Mouse (Mus musculus): ENCODE measurements around the gene Ganc.

Ganc gene

DNA sequence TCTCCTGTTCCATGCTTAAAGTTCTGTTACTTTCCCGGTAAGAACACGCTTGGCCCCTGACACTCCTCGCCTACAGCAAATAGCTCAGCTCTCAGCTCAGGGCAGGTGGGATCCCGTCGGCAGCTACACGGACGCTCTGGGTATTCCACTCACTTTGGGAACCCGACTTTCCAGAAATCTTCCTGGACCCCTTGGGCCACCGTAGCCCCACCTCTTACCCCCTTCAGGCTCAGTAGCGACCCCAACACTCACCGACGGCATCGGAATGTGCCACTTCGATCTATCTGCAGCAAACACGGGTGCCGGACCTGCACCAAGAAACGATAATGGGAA is at the start of gene Ganc:
TSS of gene Ganc (plus strand) at position 244 of the 333 bp plus-strand sequence.
- DNase-seq (ENCODE audit: low read depth, low spot score): no peak

DNA sequence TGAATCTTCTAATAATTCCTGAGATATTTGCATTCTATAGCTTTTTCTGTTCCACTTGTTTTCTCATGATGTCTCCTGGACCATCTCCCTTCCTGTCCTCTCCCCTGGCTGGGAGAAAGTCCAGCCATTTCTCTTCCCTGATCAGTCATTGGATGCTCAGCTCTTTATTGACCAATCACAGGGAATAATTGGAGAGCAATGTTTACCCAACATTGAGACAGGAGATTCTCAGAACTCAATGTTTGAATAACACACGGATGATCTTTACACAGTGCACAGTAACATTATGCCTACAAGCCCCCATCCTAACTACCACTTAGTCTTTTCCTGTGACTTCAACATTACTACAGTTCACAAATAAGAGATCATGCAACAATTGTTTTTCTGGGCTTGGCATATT is 43.3 kb upstream of the Ganc start:
- no peak for DNase-seq (ENCODE audit: low read depth, low spot score)

DNA sequence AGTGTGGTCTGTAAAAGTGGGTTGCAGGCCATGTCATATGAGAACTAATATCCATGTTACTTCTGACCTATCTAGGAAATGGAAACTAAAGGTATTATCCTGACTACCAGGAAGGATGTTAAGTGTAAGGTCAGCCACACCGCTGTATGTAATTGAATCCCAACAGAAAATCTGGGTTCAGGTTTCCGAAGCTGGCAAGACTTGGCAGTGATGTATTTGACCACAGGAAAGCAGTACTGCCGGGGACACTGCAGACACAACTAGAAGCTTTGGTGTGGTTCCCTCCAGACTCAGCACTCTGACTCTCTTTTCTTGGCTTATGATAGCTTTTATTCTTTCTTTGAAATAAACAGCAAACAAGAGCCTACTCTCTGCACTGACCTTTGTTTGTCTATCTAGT is 37.2 kb upstream of the Ganc start:
- DNase-seq (ENCODE audit: low read depth, low spot score): no peak

DNA sequence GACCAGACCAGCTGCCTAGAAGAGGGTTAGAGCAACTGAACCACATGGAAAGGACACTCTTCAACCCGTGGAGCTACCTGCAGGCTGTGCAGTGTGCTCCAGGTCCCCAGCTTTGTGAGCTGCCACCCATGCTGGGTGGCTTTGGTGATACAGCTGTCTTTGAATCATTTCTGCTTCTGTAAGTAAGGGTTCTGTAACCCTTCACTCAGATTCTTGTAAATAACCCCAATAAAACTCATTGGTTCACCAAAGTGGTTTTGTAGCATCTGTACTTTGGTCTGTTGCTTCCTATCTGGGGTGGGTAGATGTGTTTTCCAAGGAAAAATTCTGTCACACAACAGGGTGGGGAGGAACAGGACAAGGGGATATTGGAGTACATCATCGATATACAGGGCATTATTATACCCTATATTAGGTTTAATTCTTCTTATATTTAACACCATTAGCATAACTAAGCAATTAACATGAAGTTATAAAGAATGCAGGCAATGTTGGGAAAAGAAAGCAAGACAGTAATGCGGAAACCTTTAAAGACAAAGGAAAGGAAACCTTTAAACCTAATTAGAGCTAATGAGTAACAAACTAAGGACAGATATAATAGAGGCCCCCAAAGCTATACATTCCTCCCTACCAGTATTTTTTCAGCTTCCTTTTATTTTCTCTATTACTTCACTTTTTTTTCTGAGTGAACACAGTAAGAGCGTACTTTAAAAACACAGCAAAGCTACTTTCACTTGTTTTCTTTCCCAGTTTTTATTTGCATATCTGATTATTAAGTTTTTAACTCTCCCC is 36.1 kb upstream of the Ganc start:
- no peak for DNase-seq (ENCODE audit: low read depth, low spot score)

DNA sequence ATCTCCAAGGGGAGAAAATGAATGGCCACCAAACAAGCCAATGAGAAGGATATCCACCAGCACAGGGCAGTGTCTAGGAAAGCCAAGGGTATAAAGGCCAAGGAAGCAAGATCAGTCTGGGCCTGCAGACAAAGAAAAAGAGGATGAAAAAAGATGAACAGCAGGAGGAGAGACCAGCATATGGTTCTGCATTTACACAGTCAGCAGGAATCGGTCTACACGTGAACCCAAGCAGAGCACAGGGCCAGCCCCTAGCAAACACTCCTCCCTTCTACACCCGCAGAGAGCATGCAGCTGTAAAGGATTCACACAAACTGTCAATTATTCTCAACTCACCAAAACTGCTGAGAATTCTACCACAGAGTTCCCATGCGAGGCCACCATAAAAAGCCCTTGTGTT is 29.8 kb upstream of the Ganc start:
- DNase-seq (ENCODE audit: low read depth, low spot score): no peak

DNA sequence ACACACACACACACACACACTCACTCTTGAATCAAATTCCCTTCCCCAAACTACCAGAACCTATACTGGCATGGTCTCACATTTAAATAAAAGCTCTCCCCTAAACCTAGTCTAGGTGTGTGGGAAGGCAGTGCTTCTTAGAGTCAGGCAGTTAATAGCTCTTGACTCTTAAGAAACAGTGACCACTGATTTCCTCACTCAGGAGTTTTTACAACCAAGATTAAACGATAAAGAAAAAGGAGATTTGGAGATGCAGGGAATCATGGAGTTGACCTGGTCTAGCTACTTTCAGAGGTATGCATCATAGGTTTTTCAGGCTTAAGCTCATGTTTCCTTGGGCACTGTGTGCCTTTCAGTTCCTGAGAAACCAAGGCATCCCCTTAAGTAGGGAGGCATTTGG is 17.4 kb upstream of the Ganc start:
- no peak for DNase-seq (ENCODE audit: low read depth, low spot score)

DNA sequence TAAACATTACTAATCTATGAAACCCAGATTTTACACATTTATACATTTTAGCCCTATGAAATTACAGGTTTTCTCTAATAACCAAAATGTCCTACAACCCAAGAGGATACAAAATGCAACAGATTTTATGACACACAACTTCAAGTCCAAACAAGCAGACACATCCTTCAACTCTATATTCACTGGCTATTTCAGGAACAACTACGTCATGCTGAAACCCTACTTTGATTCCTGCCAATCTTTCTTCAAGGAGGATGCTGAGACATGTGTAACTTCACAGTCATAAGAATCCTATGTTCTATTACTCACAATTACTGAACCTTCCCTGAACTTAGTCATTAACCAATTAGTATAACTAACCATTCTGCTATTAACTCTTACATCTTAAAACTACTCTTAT is 16.4 kb upstream of the Ganc start:
- no peak for DNase-seq (ENCODE audit: low read depth, low spot score)

DNA sequence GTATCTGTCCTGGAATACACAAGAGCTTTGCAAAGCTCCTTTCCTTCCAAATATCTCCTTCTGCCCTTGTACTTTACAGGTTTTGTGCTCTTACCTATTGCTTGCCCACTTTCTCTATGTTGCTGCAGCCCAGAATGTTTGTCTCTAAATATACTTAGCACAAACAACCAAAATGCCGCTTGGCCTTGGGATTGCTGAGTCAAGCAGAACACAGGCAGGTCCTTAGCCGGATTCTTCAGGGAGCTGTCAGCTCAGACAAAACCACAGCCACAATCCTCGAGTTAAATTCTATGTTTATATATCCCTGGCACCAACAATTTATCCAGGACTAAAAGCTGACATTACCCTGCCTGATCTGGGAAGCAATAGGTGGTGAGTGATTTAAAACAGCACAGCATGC is 14.3 kb upstream of the Ganc start:
- DNase-seq (ENCODE audit: low read depth, low spot score): no peak

DNA sequence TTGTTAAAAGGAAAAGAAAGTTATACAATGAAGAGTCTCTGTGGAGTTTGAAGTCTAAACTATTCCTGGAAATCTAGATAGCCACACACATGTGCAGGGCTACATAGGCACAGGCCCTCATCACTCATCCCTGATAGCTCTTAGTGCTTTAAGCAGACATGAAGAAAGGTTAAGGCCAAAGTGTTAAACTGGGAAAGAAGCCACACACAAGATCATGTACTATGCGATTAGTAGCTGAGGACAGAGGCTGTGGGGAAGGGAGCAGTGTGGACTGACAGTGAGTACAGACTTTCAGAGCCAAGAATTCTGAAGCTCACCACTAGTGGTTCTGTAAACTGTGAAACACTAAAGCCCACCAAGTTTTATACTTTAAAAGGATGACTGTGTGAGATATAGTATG is 12.8 kb upstream of the Ganc start:
- no peak for DNase-seq (ENCODE audit: low read depth, low spot score)

DNA sequence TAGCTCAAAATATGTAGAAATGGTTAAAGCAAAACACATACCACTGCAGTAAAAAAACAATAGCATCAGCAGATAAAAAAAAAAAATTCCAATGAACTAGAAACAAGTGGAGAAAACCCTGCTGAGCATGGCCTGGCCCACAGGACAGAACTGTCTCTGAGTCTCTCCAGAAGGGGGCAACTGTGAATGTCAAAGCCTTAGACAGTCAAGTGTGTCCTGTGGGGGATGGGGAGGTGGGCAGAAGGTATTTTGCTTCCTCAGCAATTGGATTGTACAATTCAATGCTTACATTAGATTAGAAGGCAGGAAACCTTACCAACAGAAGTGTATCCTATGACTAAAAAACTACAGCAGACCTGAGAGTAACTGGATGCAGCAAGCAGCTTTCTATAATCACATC is 11.3 kb upstream of the Ganc start:
- DNase-seq (ENCODE audit: low read depth, low spot score): no peak

DNA sequence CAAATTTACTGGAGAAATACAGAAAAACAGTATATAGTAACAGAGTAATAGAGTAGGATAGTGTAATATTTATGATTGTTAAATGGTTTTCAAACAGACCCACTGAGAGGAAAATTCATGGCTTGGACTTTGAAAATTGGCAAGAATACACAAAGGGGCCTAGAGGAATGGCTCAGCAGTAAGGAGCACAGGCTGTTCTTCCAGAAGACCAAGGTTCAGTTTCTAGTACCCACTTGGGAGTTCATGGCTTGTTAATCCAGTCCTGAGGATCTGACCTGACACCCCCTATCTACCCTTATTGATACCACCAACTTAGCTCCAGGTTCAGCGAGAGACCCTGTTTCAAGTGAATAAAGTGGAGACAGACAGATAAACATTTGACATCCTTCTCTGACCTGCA is 5.7 kb upstream of the Ganc start:
- no peak for DNase-seq (ENCODE audit: low read depth, low spot score)

DNA sequence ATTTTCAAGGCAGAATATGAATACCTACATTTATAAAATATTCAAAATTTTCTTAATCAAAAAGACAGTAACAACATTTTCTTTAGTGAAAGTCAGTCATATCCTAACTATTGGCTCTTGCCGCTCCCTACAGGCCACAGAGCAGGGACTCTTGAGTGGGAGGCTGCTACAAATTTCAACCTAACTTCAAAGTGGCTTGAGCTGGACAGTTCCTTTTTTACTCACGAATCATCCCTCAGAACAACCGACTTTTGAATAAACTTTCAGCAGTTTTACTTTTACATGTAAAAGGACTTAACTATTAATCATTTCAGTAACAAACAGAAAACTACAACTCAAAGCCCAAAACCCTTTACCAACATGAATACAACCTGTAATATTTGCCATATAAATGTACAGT is 883 bp upstream of the Ganc start:
- DNase-seq (ENCODE audit: low read depth, low spot score): no peak

DNA sequence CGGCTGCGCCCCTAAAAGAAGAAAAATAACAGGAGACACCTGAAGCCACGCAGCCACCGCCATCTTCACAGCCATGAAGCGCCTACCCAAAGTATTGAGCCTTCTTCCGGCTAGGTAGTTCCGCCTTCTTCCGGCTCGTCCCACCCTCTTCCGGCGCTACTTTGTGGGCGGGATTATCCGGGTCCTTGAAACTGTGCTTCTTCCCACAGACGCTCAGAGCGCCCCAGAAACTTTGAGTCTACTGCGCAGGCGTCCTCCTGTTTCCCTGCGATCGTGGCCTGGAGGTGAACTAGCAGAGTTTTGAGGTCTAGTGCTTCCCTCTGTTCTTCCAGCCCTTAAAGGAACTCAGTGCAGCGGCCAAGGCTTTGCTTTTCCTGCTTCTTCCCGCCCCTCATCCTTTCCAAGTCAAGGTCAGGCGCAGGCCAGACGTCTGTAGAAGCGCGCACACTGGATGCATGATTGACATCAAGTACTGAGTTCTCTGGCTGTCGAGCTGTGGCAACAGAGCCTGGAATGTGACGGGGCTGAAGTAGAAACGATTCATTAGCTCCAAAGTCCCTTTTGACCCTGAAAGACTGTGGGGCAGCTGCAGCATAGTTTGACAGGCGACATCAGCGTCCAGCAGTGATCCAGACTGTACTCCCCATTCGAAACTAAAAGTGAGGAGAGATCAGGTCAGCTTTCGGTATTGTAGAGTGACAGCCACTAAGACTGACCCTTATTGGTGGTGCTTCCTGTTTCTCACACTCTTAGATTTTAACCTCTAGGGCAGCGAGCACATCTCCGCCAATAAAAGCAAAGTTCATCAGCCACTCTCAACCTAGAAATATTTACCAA is 508 bp downstream of the Ganc start, which contains the start of gene Tmem87a:
TSS of gene Tmem87a (minus strand) at position 128 of the 837 bp plus-strand sequence.
- peak; percentile 94 for DNase-seq (ENCODE audit: low read depth, low spot score)

DNA sequence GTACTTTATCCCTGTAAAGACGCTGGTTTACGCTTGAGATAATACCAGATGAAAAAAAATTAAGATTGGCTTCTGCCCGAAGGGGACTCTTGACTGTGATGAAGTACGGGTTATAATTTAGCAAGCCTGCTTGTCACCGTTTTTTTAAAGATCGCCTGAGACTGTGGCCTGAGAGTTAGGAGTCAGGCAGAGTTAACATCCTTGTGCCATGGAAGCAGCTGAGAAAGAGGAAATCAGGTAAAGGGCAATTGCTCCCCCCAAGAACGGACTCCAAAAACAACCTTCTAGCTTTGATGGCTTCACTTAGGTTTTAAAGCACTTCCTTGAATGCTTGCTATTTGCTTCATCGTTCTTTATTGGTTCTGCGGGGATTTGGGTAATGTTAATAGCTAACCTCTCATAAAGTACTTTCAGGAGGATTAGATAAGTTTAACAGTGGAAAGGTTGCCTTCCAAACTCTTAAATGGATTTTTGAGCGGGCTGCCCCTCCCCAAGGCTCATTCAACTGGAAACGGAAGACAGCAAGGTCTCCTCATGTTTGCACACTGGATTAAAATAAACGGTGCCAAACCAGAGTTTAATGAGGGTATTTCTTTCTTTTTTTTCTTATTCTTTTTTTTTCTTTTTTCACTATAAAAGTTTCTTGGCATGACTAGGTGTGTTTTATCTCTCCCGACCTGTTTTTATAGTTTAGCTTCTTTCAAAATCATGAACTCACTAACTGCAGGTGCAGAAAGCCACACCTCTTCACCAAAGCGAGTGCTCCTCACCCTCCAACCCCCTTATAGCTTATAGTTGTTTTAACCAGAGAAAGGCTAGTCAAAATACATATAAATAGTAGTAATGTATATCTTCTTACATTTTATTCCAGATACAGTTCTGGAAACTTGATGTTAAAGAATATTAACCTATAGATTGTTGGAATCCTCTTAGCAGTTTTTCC is 1.4 kb downstream of the Ganc start:
- DNase-seq (ENCODE audit: low read depth, low spot score): no peak

DNA sequence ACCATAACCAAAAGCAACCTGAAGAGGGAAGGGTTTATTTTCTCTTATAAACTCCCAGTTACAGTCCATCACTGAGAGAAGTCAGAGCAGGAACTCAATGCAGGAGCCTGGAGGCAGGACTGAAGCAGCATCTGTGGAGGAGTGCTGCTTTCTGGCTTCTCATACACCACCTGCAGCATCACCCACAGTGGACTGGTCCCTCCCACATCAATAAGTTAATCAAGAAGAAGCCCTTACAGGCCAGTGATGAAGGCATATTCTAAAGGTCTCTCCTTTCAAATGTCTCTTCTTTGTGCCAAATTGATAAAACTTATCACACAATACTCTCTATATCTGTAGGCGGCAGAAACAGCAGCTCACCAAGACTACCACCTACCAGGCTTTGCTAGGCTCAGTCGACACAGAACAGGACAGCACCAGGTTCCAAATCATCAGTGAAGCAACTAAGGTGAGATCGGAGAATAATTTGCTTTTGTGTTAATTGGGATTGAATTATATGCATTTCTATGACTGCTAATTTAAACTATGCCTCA is 7.5 kb downstream of the Ganc start:
- no peak for DNase-seq (ENCODE audit: low read depth, low spot score)

DNA sequence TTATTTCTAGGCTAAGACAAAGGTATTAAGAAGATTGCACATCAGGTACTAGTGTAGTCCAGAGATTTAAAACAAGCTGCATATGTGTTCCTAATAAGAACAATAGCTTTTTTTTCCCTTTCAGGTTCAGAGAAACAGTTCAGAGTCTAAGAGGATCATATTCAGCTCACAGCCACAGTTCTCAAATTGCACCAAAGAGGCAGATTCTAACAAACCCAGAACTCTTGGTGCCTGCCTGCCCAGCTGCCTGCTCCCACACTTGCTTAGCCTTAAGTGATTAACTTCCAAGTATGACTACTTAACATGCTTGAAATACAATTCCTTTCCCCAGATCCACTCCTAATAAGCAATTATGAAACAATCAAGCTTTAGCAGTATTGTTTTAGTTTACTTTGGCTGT is 10.4 kb downstream of the Ganc start:
- no peak for DNase-seq (ENCODE audit: low read depth, low spot score)

DNA sequence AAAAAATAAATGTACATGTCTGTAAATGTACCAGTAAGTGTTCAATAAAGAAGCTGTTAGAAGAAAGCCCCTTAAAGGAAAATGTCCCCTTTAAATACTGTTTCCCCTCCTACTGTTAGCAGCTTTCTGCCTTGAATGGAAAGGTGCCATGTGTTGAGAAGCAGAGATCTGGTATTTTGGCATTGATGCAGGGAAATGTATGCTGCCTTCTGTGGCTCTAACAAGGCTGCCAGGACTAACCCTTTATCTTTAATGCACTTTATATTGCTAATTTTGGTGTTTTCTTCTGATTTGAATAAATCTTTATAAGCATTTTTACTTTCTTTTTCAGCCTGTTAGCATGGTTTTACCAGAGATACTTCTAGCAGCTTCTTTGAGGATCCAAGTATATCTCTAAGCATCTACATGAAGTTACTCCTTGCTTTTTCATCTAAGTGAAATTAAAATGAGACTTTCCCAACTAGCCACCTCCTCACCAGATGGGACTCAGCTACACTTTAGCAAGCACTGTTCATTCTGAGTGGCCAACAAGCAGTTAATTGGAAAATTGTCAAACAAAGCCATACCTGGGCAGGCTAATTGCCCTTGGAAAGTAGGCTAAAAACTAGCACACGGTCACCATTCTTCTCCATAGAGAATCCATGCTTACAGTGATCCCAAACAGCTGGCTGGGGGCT is 11.2 kb downstream of the Ganc start:
- DNase-seq (ENCODE audit: low read depth, low spot score): no peak

DNA sequence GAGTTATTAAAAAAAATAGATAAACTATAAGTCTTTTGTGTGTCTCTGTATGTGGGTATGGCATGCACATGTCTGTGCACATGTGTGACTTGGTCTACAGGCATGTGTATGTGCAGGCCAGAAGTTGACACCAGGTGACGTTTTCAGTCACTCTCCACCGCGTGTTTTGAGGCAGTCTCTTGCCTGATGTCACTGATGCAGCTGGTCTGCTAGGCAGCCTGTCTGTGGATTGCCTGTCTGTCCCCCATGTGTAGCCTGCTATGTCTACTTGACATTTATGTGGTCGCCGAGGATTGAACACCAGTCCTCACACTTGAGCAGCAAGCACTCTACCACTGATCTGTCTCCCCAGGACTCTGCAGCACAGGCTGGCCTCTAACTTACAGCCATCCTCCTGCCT is 20.7 kb downstream of the Ganc start:
- DNase-seq (ENCODE audit: low read depth, low spot score): no peak

DNA sequence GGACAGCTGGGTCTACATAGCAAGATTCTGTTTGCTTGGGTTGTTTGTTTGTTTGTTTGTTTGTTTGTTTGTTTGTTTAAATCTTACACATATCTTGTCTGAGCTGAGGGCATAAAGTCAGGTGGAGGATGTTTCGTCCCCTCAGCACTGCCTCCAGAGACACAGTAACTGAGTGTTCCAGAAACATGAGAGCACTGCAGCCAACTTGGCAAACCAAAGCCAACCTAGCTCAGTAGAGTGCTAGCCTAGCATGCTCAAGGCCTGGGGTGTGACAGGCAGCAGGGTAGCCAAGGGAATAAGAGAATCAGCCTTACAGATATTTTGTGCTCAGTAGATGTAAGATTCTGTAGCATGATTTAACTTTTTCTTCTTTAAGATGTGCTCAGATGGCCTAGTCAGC is 40.8 kb downstream of the Ganc start:
- DNase-seq (ENCODE audit: low read depth, low spot score): no peak

DNA sequence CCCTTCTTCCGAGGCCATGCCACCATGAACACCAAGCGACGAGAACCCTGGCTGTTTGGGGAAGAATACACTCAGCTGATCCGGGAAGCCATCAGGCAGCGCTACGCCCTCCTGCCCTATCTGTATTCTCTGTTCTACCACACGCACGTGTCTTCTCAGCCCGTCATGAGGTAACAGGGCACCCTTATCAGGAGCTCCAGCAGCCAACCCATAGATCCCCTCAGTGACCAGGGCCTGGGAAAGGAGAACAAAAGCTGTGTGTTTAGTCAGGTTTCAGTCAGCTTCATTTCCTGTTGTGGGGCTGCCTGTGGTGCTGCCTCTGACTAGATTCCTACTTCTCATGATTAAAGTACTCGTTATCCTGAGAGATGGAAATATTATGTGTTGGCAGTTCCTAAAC is 42.7 kb downstream of the Ganc start:
- DNase-seq (ENCODE audit: low read depth, low spot score): no peak

DNA sequence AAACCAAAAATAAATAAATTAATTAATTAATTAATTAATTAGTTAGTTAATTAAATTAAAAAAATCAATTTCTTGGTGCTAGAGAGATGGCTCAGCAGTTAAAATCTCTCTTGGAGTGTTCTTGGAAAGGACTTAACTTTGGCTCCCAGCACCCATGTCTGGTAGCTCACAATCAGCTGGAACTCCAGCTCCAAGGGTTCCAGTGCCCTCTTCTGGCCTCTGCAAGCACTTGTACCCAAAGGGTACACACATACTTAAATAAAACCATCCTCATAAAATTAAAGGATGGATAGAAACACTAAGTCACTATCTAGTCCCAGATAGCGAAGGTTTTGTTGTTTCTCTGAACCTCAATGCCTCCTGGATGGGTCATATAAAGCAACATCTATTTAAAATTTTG is 43.6 kb downstream of the Ganc start:
- no peak for DNase-seq (ENCODE audit: low read depth, low spot score)

Data from retina, adult 2 months (tissue).